Mouse (Mus musculus): ENCODE data around the gene Psd4.

DNA sequence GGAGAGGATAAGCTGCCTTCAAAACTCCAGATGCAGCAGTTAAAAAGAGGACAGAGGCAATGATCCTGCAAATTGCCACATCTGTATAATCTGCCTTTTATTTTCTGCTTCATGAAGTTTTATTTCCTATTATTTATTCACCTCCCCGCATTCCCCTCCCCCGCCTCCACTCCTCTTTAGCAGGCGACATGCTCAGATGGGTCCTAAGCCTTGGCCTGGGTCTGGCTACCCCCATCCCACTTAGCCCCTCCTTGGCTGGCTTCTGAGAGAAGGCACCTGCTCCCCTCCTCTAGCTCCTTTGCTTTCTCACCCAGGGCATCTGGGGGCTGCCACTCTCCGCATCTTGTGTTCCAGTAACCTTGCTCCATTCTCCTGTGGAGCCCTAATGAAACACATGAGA lies 46.3 kb downstream of the Psd4 start:
- TF ChIP-seq CTCF (IDR thresholded peaks at IDR 0.05; ENCODE audit: low read depth) = no peak
- TF ChIP-seq EP300 (IDR thresholded peaks at IDR 0.05; ENCODE audit: low read depth) = no peak
